Mouse (Mus musculus): ENCODE measurements at regions not wholly inside any gene's neighbourhood (a gene's known extent, or its start where the extent isn't known, plus 50 kb on each side); places are given as distances from the start of the nearest gene placed in this dataset.

DNA sequence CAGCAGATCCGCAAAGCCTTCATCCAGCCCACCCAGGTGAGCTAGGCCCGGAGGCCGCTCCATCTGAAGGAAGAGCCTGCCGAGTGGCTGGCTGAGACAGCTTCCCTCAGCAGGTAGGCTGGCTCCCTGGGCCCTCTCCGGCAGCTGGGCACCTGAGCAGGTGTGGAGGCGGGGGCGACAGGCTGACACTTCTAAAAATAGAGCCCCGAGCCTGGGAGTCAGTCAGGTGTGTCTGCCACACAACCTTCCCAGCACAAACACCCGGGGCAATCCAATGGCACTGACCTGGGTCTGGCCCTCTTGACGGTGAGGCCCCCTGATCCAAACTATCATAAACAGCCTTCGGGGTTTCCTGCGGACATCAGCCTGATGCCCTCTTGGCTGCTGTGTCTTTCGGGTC lies 58.5 kb downstream of the Zfp36l2 start:
- no peaks in the 10 kb centered on the region for H3K36me3 ChIP-seq (ENCODE audit: control insufficient read depth, insufficient read depth)
- H3ac ChIP-seq (ENCODE audit: control insufficient read depth, insufficient read length), result no peak overlapping the region
- H3K27me3 ChIP-seq (ENCODE audit: control insufficient read depth, insufficient read depth, insufficient read length), result no peaks in the 10 kb centered on the region
- no peak overlapping the region for H3K4me2 ChIP-seq (ENCODE audit: low read depth)
- TF ChIP-seq SRF (IDR thresholded peaks at IDR 0.05; ENCODE audit: control insufficient read depth, insufficient read length, low read depth), result no peak
- TF ChIP-seq E2F4 (IDR thresholded peaks at IDR 0.05; ENCODE audit: insufficient read depth), result no peak
- no peak overlapping the region for H3K4me3 ChIP-seq
- H3K79me2 ChIP-seq (ENCODE audit: control insufficient read depth, insufficient read depth), result no peaks in the 10 kb centered on the region

DNA sequence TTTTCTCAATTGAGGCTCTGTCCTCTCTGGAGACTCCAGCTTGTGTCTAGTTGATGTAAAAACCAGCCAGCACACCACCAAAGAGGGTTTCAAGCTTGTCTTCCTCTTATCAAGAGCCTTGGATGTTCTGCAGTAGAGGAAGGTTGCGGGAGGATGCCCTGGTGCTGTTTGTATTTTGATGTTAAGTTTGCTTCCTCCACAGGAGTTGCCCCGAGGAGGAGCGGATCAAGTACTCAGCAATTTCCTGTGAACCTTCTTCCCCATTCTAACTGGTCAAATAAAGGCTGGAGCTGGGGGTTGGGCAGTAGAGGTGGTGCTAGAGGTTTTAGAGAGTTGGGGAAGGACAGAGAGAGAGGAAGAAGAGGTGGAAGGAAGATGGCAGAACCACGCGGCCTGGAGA lies 59.5 kb downstream of the Zfp36l2 start:
- no peaks in the 10 kb centered on the region for H3K36me3 ChIP-seq (ENCODE audit: control insufficient read depth, insufficient read depth)
- no peaks in the 10 kb centered on the region for H3K79me2 ChIP-seq (ENCODE audit: control insufficient read depth, insufficient read depth)
- no peak overlapping the region for H3K4me3 ChIP-seq
- H3ac ChIP-seq (ENCODE audit: control insufficient read depth, insufficient read length), result no peak overlapping the region
- no peaks in the 10 kb centered on the region for H3K27me3 ChIP-seq (ENCODE audit: control insufficient read depth, insufficient read depth, insufficient read length)
- TF ChIP-seq SRF (IDR thresholded peaks at IDR 0.05; ENCODE audit: control insufficient read depth, insufficient read length, low read depth) (no peak), MYOD1 (IDR thresholded peaks at IDR 0.05; ENCODE audit: control insufficient read depth in 1 of 3, insufficient read length in 2 of 3, low read depth in 2 of 3) (no peak), USF1 (IDR thresholded peaks at IDR 0.05; ENCODE audit: low read depth) (no peak), POLR2A (IDR thresholded peaks at IDR 0.05; ENCODE audit: insufficient read length, low read depth) (no peak), MYOG (IDR thresholded peaks at IDR 0.05; ENCODE audit: control insufficient read depth in 1 of 3, insufficient read depth in 1 of 3, insufficient read length in 2 of 3, low read depth in 2 of 3) (no peak), POLR2AphosphoS2 (IDR thresholded peaks at IDR 0.05; ENCODE audit: insufficient read length, low read depth) (no peak), CEBPB (IDR thresholded peaks at IDR 0.05; ENCODE audit: insufficient read depth, poor library complexity, severe bottlenecking) (no peak), E2F4 (IDR thresholded peaks at IDR 0.05; ENCODE audit: insufficient read depth) (no peak), REST (IDR thresholded peaks at IDR 0.05; ENCODE audit: insufficient read depth, insufficient read length) (no peak), MAX (IDR thresholded peaks at IDR 0.05; ENCODE audit: low read depth) (no peak), TCF3 (IDR thresholded peaks at IDR 0.05; ENCODE audit: insufficient read length, low read depth) (no peak), TCF12 (IDR thresholded peaks at IDR 0.05; ENCODE audit: insufficient read depth, poor library complexity, severe bottlenecking) (no peak)
- H3K4me2 ChIP-seq (ENCODE audit: low read depth), result no peak overlapping the region

DNA sequence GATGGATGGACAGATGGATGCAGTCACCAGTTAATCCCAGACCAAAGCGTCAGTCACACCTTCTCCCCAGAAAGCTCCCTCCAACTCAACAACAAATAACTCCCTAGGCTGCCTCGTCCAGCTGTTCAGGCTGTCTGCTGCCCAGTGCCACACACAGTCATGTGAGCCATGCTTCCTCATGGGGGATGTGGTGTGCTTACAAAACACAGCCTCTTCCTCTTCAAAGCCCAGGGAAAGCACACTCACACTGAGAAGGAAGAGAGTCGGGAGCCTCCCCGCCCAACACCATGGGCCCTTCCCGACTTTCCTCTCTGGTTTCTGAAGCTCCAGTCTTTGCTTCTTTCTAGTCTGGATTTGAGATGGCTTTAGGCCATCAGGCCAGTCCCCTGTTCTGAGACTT lies 61.6 kb downstream of the Zfp36l2 start:
- Histone ChIP-seq H3K36me3 (ENCODE audit: control insufficient read depth, insufficient read depth) (no peaks in the 10 kb centered on the region), H3ac (ENCODE audit: control insufficient read depth, insufficient read length) (no peak overlapping the region), H3K27me3 (ENCODE audit: control insufficient read depth, insufficient read depth, insufficient read length) (no peaks in the 10 kb centered on the region), H3K4me2 (ENCODE audit: low read depth) (no peak overlapping the region), H3K4me3 (no peak overlapping the region), H3K79me2 (ENCODE audit: control insufficient read depth, insufficient read depth) (no peaks in the 10 kb centered on the region)
- TF ChIP-seq TCF3 (IDR thresholded peaks at IDR 0.05; ENCODE audit: insufficient read length, low read depth) (no peak), TCF12 (IDR thresholded peaks at IDR 0.05; ENCODE audit: insufficient read depth, poor library complexity, severe bottlenecking) (no peak), CEBPB (IDR thresholded peaks at IDR 0.05; ENCODE audit: insufficient read depth, poor library complexity, severe bottlenecking) (no peak), USF1 (IDR thresholded peaks at IDR 0.05; ENCODE audit: low read depth) (no peak), MAX (IDR thresholded peaks at IDR 0.05; ENCODE audit: low read depth) (no peak), MYOG (IDR thresholded peaks at IDR 0.05; ENCODE audit: control insufficient read depth in 1 of 3, insufficient read depth in 1 of 3, insufficient read length in 2 of 3, low read depth in 2 of 3) (peak in 1 of 3 experiments; percentile 55), MYOD1 (IDR thresholded peaks at IDR 0.05; ENCODE audit: control insufficient read depth in 1 of 3, insufficient read length in 2 of 3, low read depth in 2 of 3) (peak in 2 of 3 experiments; percentile 65 to 70)

DNA sequence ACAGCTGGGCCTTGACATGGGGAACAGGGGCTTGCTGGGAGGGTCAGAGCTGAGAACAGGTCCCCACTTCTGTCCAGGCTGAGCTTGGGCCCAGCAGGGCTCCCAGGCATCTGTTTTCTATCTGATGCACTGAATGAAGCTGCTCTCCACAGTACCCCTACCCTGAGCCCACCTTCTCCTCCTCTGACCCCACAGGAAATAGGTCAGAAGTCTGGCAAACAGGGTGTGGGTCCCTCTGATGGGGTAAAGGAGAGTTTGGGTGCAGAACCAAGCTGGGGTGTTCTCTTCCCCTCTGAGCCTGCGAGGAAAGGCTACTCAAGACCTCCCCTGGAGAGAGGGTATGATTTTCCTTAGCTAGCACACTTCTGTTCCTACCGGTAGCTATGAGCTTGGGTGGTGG lies 64.6 kb downstream of the Zfp36l2 start:
- no peaks in the 10 kb centered on the region for H3K36me3 ChIP-seq (ENCODE audit: control insufficient read depth, insufficient read depth)
- no peaks in the 10 kb centered on the region for H3K27me3 ChIP-seq (ENCODE audit: control insufficient read depth, insufficient read depth, insufficient read length)
- no peak overlapping the region for H3K4me3 ChIP-seq
- TF ChIP-seq USF1 (IDR thresholded peaks at IDR 0.05; ENCODE audit: low read depth) (no peak), MYOG (IDR thresholded peaks at IDR 0.05; ENCODE audit: control insufficient read depth in 1 of 3, insufficient read depth in 1 of 3, insufficient read length in 2 of 3, low read depth in 2 of 3) (no peak), MYOD1 (IDR thresholded peaks at IDR 0.05; ENCODE audit: control insufficient read depth in 1 of 3, insufficient read length in 2 of 3, low read depth in 2 of 3) (no peak), MAX (IDR thresholded peaks at IDR 0.05; ENCODE audit: low read depth) (no peak), TCF12 (IDR thresholded peaks at IDR 0.05; ENCODE audit: insufficient read depth, poor library complexity, severe bottlenecking) (no peak), POLR2A (IDR thresholded peaks at IDR 0.05; ENCODE audit: insufficient read length, low read depth) (no peak), POLR2AphosphoS2 (IDR thresholded peaks at IDR 0.05; ENCODE audit: insufficient read length, low read depth) (no peak), E2F4 (IDR thresholded peaks at IDR 0.05; ENCODE audit: insufficient read depth) (no peak), REST (IDR thresholded peaks at IDR 0.05; ENCODE audit: insufficient read depth, insufficient read length) (no peak), CEBPB (IDR thresholded peaks at IDR 0.05; ENCODE audit: insufficient read depth, poor library complexity, severe bottlenecking) (no peak), TCF3 (IDR thresholded peaks at IDR 0.05; ENCODE audit: insufficient read length, low read depth) (no peak), SRF (IDR thresholded peaks at IDR 0.05; ENCODE audit: control insufficient read depth, insufficient read length, low read depth) (no peak)
- H3ac ChIP-seq (ENCODE audit: control insufficient read depth, insufficient read length), result no peak overlapping the region
- no peaks in the 10 kb centered on the region for H3K79me2 ChIP-seq (ENCODE audit: control insufficient read depth, insufficient read depth)
- no peak overlapping the region for H3K4me2 ChIP-seq (ENCODE audit: low read depth)

DNA sequence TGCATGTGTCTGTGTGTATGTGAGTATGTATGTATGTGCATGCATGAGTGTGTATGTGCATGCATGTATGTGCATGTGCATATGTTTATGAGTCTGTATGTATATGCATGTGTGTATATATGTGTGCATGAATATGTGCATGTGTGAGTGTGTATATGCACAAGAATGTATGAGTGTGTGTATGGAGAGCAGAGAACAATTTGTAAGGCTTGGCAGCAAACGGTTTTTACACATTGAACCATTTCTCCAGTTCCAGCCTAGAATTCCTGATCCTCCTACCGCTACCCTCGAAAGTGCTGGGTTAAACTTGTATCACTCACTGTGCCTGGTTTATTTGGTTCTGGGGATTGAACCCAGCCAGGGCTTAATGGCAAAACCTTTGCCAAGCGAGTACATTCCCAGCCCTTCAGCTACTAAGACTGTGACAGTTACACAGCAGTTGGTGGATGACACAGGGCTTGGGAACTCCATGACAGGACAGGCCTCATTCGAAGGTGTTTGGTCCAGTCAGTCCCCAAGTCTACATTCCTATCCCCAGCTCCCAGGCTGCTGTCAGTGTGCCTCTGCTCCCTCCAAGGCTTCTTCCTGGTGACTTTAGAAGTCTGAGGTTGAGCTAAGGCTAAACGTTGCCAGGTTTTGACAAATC lies 65.1 kb downstream of the Zfp36l2 start:
- no peak for TF ChIP-seq MYOG (IDR thresholded peaks at IDR 0.05; ENCODE audit: control insufficient read depth in 1 of 3, insufficient read depth in 1 of 3, insufficient read length in 2 of 3, low read depth in 2 of 3)
- Histone ChIP-seq H3K79me2 (ENCODE audit: control insufficient read depth, insufficient read depth) (no peaks in the 10 kb centered on the region), H3K4me2 (ENCODE audit: low read depth) (no peak overlapping the region), H3ac (ENCODE audit: control insufficient read depth, insufficient read length) (no peak overlapping the region), H3K27me3 (ENCODE audit: control insufficient read depth, insufficient read depth, insufficient read length) (no peaks in the 10 kb centered on the region), H3K36me3 (ENCODE audit: control insufficient read depth, insufficient read depth) (no peaks in the 10 kb centered on the region), H3K4me3 (no peak overlapping the region)
